Mouse (Mus musculus) kidney, embryonic 14.5 days (tissue): ENCODE results near the gene Epb42. TPM values are rescaled to one million over a fixed set of nuclear protein-coding genes. Genes with fewer than 3 reads are reported as not detected.
"Not testable (repeated sequence)": the region's sequence is repeated elsewhere in the genome, so short reads cannot be mapped to it uniquely, and the experiment has no call there.

Experiments used
- ATAC-seq: fragments of 200-750 bp; cut with Nextera tagmentation; 2 replicates; pipeline ENCODE4 v1.8.0; 2017; ENCODE audit warnings: moderate number of reproducible peaks, mild to moderate bottlenecking, moderate TSS enrichment, moderate library complexity; ENCODE audit not compliant: low FRiP score, low TSS enrichment
- H3K27ac ChIP-seq: fragments of 300-500 bp; sonication (generic); 2 replicates; pipeline ENCODE4 v1.5.1; 2014; ENCODE audit warnings: low read depth, mild to moderate bottlenecking, low read length, moderate library complexity, mixed read lengths
- H3K27me3 ChIP-seq: fragments of 300-500 bp; sonication (generic); 2 replicates; pipeline ENCODE4 v1.6.1; 2014; ENCODE audit warnings: mild to moderate bottlenecking, low read length; ENCODE audit not compliant: control insufficient read depth, insufficient read depth
- H3K36me3 ChIP-seq: fragments of 300-500 bp; sonication (generic); 2 replicates; pipeline ENCODE4 v1.6.1; 2014; ENCODE audit warnings: low read length, mixed read lengths; ENCODE audit not compliant: control insufficient read depth, insufficient read depth
- H3K4me1 ChIP-seq: fragments of 300-500 bp; sonication (generic); 2 replicates; pipeline ENCODE4 v1.6.1; 2014; ENCODE audit warnings: low read length, mixed read lengths; ENCODE audit not compliant: control insufficient read depth, insufficient read depth
- H3K4me2 ChIP-seq: fragments of 300-500 bp; sonication (generic); replicated peaks from 2 replicates; pipeline ENCODE4 v1.6.1; 2014; ENCODE audit warnings: low read depth, mild to moderate bottlenecking, low read length
- H3K4me3 ChIP-seq: fragments of 300-500 bp; sonication (generic); 2 replicates; pipeline ENCODE4 v1.5.1; 2014; ENCODE audit warnings: mild to moderate bottlenecking, low read length
- H3K9ac ChIP-seq: fragments of 300-500 bp; sonication (generic); 2 replicates; pipeline ENCODE4 v1.6.1; 2014; ENCODE audit warnings: low read depth, mild to moderate bottlenecking, low read length, moderate library complexity
- H3K9me3 ChIP-seq: fragments of 300-500 bp; sonication (generic); 2 replicates; pipeline ENCODE4 v1.6.1; 2016; ENCODE audit warnings: low read length; ENCODE audit not compliant: control insufficient read depth
- WGBS: fragments of 180-500 bp; shearing (Covaris S2); extraction: QIAGEN DNeasy Blood & Tissue Kit; methylation state at CpG from one replicate; pipeline ENCODE4 v1.1.7; 2014; 5-methylcytosine and 5-hydroxymethylcytosine counted together
- polyA plus RNA-seq: library from polyadenylated mRNA; unstranded; fragments of >200 nt; fragmentation: Nextera tagmentation; extraction: Ambion mirVana; gene quantifications from 2 replicates; pipeline ENCODE4 v1.2.1, GENCODE M21; 2014

Gene Epb42
- polyA plus RNA-seq, 1 experiment from 2014 or later: 0.93 TPM

GRCm38 (mm10) chr2:120976990-120977925 lies 59.6 kb downstream of the Epb42 start, which contains the start of gene Tmem62:
Tmem62 (plus strand) TSS chr2:120977017.
- peak within 1 kb of the TSS; percentile 97 for H3K4me2 ChIP-seq
- no peaks in the 10 kb centered on the region for H3K9me3 ChIP-seq
- H3K9ac ChIP-seq: peak within 1 kb of the TSS; percentile 79
- peak within 1 kb of the TSS; percentile 59; the same call in 1 of the 2 replicates for H3K27ac ChIP-seq
- ATAC-seq: peak; percentile 82
- H3K4me3 ChIP-seq: peak within 1 kb of the TSS; percentile 80
- no peaks in the 10 kb centered on the region for H3K27me3 ChIP-seq
- no peaks in the 10 kb centered on the region for H3K36me3 ChIP-seq
- under 1% methylated on average over 56 of the region's 71 CpGs for WGBS
- H3K4me1 ChIP-seq: no peaks in the 10 kb centered on the region

DNA sequence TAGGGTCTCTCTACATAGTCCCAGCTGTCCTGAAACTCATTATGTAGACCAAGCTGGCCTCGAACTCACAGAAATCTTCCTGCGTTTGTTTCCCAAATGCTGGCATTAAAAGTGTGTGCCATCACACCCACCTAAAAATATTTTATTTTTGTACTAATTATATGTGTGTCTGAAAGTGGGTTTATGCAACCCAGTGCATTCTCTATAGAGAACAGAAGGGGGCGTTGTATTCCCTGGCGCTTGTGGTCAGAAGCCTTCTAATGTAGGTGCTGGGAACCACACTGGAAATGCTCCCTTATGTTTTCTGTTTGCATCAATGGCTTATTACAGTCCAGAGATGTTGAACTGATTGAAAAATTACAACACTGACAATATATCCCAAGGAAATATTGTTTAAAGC lies 60.6 kb downstream of the Epb42 start:
- Histone ChIP-seq H3K27me3 (no peaks in the 10 kb centered on the region), H3K4me2 (no peak overlapping the region; the same call in 1 of the 2 replicates), H3K9me3 (no peaks in the 10 kb centered on the region), H3K27ac (no peak overlapping the region), H3K4me1 (no peaks in the 10 kb centered on the region), H3K9ac (no peak overlapping the region), H3K36me3 (no peaks in the 10 kb centered on the region), H3K4me3 (no peak overlapping the region)
- ATAC-seq: no peak
- 57% methylated on average over 4 of the region's 4 CpGs for WGBS

GRCm38 (mm10) chr2:120972964-120973363 lies 63.9 kb downstream of the Epb42 start:
- Histone ChIP-seq H3K9ac (no peak overlapping the region), H3K4me3 (no peak overlapping the region), H3K4me1 (peaks cover 8% of the 10 kb centered on the region; the same call in 1 of the 2 replicates), H3K27me3 (no peaks in the 10 kb centered on the region), H3K9me3 (no peaks in the 10 kb centered on the region), H3K36me3 (no peaks in the 10 kb centered on the region), H3K4me2 (0 out of 2 replicates have a peak overlapping the region, but pooled peaks have one; percentile 4), H3K27ac (no peak overlapping the region)
- 15% methylated on average over 5 of the region's 5 CpGs for WGBS
- no peak for ATAC-seq

- WGBS: 98% methylated on average over 8 of the region's 8 CpGs
- not testable (repeated sequence) for H3K4me1 ChIP-seq, H3K36me3 ChIP-seq, H3K4me2 ChIP-seq, H3K27me3 ChIP-seq, H3K9me3 ChIP-seq, H3K9ac ChIP-seq, H3K4me3 ChIP-seq, ATAC-seq, H3K27ac ChIP-seq
Observed at GRCm38 (mm10) chr2:120972257-120972656, 64.6 kb downstream of the Epb42 start.

DNA sequence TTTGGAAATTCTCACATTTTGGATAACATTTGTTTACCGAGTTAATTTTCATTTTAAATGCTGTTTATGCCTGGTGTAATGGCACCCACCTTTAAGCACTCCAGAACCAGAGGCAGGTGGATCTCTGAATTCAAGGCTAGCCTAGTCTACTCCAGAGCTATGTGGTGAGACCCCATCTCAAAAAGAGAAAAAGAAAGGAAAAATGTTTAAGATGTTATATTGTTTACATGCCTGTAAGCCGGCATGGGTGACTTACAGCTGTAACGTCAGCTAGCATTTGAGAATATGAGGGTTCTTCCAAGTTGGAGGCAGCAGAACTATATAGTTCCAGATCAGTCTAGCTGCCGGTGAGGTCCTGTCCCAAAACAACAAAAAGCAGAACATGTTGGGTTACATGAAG lies 65.1 kb downstream of the Epb42 start:
- no peak for ATAC-seq
- no peak overlapping the region for H3K4me2 ChIP-seq
- no peaks in the 10 kb centered on the region; the same call in 1 of the 2 replicates for H3K36me3 ChIP-seq
- H3K9me3 ChIP-seq: no peaks in the 10 kb centered on the region
- peaks cover 8% of the 10 kb centered on the region; the same call in 1 of the 2 replicates for H3K4me1 ChIP-seq
- H3K4me3 ChIP-seq: no peak overlapping the region
- no peak overlapping the region for H3K9ac ChIP-seq
- no peak overlapping the region for H3K27ac ChIP-seq
- no peaks in the 10 kb centered on the region for H3K27me3 ChIP-seq
- WGBS: 90% methylated on average over 4 of the region's 4 CpGs

DNA sequence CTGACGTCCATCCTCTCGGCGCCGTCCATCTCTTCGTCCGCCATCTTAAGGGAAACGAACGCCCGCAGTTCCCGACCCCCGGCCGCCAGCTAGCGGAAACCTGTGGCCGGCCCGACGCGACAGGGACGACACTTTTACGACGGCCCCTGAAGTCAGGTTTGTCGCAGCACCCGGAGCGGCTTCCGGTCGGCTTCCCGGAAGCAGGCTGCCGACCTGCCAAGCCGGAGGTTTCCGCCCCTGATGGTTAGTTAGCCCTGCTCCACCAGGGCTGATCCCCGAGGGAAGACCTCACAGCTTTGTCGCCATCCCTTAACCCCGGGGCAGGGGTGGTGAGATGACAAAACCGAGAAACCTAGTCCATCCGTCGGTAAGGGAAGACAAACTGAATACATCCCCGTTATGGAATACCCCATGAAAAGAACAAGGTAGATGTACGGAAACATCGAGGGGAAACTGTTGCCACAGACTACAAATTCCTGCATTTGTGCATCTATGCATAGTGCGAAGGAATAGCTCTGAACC lies 66.3 kb downstream of the Epb42 start, which contains the start of gene Ubr1:
Ubr1 (minus strand) TSS at position 157 of the 522 bp plus-strand sequence.
- Histone ChIP-seq H3K27me3 (no peaks in the 10 kb centered on the region), H3K9ac (peak within 1 kb of the TSS; percentile 92), H3K36me3 (no peaks in the 10 kb centered on the region; the same call in 1 of the 2 replicates), H3K27ac (peak within 1 kb of the TSS; percentile 74; the same call in 1 of the 2 replicates), H3K4me2 (peak within 1 kb of the TSS; percentile 65), H3K4me3 (peak within 1 kb of the TSS; percentile 88), H3K9me3 (no peaks in the 10 kb centered on the region), H3K4me1 (peaks cover 8% of the 10 kb centered on the region; the same call in 1 of the 2 replicates)
- under 1% methylated on average over 39 of the region's 39 CpGs for WGBS
- peak; percentile 87 for ATAC-seq

DNA sequence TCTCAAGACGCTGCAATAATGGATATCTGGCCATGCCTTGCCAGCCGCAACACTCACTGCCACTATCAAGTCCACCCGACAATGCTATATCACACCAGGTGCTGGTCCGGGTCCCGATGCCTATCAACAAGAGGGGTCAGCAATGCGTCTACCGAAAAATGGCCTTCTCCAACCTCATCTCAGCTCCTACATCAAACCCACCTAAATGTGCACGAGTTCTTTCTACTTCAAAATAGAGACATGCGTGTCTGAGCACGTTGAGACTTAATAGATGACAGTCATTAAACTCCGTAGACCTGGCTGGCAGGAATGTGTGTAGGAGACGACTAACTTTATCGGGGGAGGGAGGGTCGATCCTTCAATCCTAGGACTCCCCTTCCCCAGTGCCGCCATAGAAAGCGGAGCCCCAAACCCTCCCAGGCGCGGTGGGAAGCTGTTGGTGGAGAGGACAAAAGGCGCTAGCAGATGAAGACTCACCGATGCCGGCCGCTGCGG lies 66.8 kb downstream of the Epb42 start:
- under 1% methylated on average over 23 of the region's 23 CpGs for WGBS
- Histone ChIP-seq H3K27ac (peak overlapping the region; percentile 74; the same call in 1 of the 2 replicates), H3K36me3 (no peaks in the 10 kb centered on the region; the same call in 1 of the 2 replicates), H3K9ac (peak overlapping the region; percentile 92), H3K4me3 (peak overlapping the region; percentile 88), H3K27me3 (no peaks in the 10 kb centered on the region), H3K9me3 (no peaks in the 10 kb centered on the region), H3K4me2 (peak overlapping the region; percentile 65), H3K4me1 (peaks cover 8% of the 10 kb centered on the region; the same call in 1 of the 2 replicates)
- ATAC-seq: peak; percentile 13; the same call in 1 of the 2 replicates
